Mouse (Mus musculus): ENCODE data around the gene Atp8b4.
"Not testable (repeated sequence)": the region's sequence is repeated elsewhere in the genome, so short reads cannot be mapped to it uniquely, and the experiment has no call there.

The Atp8b4 gene

GRCm38 (mm10) chr2:126500521-126500920, at the start of gene Atp8b4:
Atp8b4 (minus strand) TSS chr2:126500674.
- DNase-seq (ENCODE audit: low spot score): no peak

- no peak for DNase-seq (ENCODE audit: low spot score)
Observed at GRCm38 (mm10) chr2:126549681-126550080, 49.2 kb upstream of the Atp8b4 start.

DNA sequence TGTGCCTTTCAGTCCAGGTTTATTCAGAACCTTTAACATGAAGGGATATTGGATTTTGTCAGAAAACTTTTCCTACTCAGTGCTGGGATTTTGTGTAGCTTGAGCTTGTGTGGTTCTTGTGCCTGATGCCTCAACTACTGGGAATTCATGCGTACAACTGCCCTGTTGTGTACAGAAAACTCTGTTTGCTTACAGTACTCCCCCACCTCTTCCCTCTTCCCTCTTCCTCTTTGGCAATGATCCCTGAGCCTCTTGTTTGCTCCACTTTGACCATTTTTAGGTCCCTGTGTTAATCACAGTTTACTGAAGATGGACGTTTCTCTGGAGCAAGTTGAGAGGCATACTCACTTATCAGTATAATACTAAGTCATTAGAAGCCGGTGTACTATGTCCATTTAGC, 45.9 kb upstream of the Atp8b4 start:
- no peak for DNase-seq (ENCODE audit: low spot score)

GRCm38 (mm10) chr2:126545297-126545696, 44.8 kb upstream of the Atp8b4 start:
- no peak for DNase-seq (ENCODE audit: low spot score)

DNA sequence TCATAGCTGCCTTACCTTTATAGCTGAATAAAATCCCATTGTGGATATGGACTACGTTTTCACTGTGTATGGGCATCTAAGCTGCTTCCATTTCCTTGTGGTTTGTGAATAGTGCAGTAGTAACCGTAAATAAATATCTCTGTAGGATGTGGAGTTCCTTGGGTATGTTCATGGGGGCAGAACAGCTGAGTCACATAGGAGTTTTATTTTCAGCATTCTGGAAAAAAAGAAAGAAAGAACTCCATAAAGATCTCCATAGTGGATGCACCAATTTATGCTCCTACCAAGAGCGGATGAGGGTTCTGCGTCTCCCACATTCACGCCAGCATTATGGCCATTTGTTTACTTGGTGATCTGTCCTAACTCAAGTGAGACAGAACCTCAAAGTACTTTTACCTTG, 41.7 kb upstream of the Atp8b4 start:
- no peak for DNase-seq (ENCODE audit: low spot score)

GRCm38 (mm10) chr2:126540390-126540925, 40.0 kb upstream of the Atp8b4 start:
- DNase-seq (ENCODE audit: low spot score): no peak

DNA sequence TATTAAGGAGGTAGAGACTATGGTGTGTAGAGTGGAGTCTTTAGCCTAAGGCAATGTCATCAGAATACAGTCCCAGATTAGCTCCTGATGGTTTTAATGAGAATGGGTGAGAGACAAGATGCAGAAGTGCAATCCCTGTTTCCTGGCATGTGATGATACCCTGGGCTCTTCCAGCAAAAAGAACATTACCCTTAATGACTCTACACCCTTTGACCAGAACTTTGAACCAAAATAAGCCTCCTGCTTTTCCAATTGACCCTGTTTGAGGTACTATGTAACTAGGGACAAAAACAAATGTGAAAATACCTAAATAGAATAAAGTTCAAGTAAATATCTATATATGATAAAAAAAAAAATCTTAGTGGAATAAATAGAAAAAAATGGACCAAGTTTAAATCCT, 37.2 kb upstream of the Atp8b4 start:
- no peak for DNase-seq (ENCODE audit: low spot score)

DNA sequence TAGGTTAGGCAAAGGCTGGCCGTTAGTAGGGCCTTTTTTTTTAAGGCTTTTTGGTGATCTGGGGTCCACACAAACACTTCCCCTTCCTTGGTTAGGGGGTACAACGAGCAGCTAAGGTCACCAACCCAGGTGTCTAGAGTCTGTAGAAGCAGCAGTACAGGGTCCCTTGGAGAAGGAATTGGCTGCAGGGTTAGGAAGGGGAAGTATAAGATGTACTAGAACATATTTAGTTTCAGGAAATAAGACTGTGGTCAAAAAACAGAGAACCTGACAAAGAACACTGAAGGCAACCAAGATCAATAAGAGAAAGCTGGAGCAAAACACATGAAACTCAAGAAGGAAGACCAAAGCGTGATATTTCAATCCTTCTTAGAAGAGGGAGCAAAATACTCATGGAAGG, 30.1 kb upstream of the Atp8b4 start:
- no peak for DNase-seq (ENCODE audit: low spot score)

GRCm38 (mm10) chr2:126527461-126527860, 27.0 kb upstream of the Atp8b4 start:
- no peak for DNase-seq (ENCODE audit: low spot score)

DNA sequence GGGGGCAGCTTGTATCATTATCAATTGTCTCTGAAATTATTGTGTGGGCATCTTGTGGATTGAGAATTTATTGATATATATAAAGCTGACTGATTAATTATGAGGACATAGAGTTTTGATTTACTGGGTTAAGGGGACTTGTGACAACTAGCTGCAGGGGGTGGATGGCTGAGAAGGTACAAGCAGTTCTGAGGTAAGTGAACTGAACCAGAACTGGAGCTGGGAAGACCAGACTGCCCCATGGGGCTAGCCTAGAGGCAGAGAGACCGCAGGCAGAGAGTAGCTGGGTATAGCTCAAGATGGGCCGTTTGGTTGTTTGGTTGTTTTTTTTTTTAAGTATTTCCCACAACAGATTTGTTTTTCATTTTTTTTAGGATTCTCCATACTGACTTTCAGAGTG, 23.8 kb upstream of the Atp8b4 start:
- DNase-seq (ENCODE audit: low spot score): no peak

DNA sequence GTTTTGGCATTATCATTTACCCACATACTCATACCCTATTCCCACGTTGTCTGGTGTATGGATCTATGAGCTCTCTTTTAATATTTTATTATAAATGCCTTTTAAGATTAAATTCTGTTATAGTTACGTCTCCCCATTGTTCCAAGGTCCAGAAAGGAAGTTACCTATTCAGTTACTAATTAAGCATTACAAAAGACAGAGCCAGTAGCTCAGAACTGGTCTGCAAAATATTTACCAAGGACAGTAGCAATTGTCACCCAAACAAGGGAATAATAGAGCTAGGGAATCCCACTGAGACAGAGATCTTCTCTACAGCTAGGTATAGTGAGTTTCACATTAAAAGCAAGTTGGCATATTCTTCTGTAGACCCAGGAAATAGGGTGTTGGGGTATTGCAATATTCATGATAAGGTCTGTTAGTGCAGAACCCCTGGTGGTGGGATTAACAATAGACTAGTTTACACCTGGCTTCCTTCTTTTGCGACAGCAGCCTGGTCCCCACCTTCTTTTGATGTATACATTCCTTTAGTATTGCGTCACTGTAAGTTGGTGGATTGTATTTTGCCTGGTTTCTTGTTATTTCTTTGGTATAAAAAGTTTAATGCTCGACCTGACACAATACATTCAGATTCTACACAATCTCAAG, 22.7 kb upstream of the Atp8b4 start:
- DNase-seq (ENCODE audit: low spot score): not testable (repeated sequence)

- no peak for DNase-seq (ENCODE audit: low spot score)
Observed at GRCm38 (mm10) chr2:126522056-126522455, 21.6 kb upstream of the Atp8b4 start.

GRCm38 (mm10) chr2:126521471-126521870, 21.0 kb upstream of the Atp8b4 start:
- no peak for DNase-seq (ENCODE audit: low spot score)

DNA sequence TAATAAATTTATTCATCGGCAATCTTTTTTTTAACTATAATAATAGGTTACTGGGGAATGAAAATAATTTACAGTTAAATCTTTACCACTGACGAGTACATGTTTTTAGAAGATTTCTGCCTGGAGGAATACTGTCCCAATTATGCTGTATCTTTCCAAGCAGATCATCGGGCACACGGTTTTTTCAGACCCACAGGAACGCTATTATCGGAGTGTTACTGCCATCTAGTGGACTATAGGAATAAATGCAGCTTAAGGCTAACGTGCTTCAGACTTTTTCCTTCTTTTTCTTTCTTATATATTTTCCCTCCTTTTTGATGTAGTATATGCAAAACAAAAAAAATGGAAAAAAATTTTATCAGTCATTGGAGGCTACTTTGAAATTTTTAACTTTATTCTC, 20.4 kb upstream of the Atp8b4 start:
- DNase-seq (ENCODE audit: low spot score): peak; percentile 83

DNA sequence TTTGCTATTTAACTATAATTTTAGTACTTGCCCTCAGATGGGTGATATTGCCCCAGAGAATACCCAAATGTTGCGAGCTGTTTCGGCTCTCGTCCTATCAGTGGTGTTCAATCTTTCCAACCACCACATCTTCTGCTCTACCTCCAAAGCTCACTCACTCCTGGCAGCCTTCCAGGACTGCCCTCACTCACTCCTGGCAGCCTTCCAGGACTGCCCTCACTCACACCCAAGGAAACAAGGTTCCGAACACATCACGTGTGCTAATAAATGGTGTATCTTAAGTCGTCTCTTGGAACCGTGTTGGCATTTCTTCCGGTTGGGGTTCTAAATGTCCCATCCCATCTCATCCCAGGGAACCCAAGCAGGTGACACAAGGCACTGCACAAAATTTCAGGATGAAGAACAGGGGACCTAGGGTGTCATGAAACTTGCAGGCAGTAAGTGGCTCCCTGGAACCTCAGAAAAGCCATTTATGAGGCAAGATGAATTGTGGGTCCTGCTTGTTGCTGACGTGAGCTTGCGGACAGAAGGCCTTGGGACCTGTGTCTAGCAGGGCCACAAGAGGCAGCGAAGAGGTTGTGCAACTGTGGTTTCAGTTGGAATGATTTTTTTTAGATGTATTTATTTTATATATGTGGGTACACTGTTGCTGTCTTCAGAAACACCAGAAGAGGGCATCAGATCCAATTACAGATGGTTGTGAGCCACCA, 19.6 kb upstream of the Atp8b4 start:
- no peak for DNase-seq (ENCODE audit: low spot score)

GRCm38 (mm10) chr2:126515069-126515826, 14.8 kb upstream of the Atp8b4 start:
- no peak for DNase-seq (ENCODE audit: low spot score)

- DNase-seq (ENCODE audit: low spot score): no peak
Observed at GRCm38 (mm10) chr2:126508228-126508627, 7.8 kb upstream of the Atp8b4 start.

- DNase-seq (ENCODE audit: low spot score): no peak
Observed at GRCm38 (mm10) chr2:126507477-126507876, 7.0 kb upstream of the Atp8b4 start.

GRCm38 (mm10) chr2:126505156-126505555, 4.7 kb upstream of the Atp8b4 start:
- DNase-seq (ENCODE audit: low spot score): no peak

- DNase-seq (ENCODE audit: low spot score): no peak
Observed at GRCm38 (mm10) chr2:126499730-126500129, 744 bp downstream of the Atp8b4 start.

DNA sequence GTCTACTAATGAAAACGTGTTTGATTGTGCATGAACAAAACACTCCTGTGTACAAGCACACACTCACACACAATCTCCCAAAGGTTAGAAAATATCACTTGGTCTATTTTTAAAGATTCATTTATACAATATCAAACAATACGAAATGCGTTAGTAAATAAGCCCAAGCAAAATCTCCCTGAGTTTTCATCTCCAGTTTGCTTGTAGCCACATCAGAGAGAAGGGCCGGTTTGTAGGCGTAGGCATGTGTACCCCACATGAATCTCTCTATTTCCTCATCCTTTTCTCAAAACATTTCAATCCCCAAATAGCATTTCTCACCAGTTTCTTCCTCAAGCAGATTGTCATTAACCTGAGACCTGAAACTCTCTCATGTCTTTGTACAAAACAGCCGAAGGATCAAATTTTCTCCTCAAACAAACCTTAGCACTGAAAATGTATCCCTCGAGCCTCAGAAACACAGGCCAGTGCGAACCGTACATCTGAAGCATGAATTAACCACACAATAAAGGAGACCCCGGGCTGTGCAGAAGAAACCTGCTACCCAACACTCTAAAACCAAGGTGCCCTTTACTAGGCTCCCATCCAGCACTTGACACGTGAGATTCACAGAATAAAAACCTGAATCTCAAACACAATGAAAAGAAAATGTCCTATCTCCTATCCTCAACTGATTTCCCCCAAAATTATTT, 1.6 kb downstream of the Atp8b4 start:
- no peak for DNase-seq (ENCODE audit: low spot score)

GRCm38 (mm10) chr2:126496838-126497237, 3.6 kb downstream of the Atp8b4 start:
- no peak for DNase-seq (ENCODE audit: low spot score)
